Mouse (Mus musculus) forebrain, embryonic 11.5 days (tissue): ENCODE results near the gene Calr. TPM values are rescaled to one million over a fixed set of nuclear protein-coding genes. Genes with fewer than 3 reads are reported as not detected.

Source experiments
- ATAC-seq: fragments of 200-750 bp; cut with Nextera tagmentation; replicated peaks from 2 replicates; pipeline ENCODE4 v1.8.0; 2017; ENCODE audit warnings: moderate TSS enrichment; ENCODE audit not compliant: low FRiP score
- DNase-seq: peaks from one replicate; pipeline ENCODE4 v3.0.0-alpha.2; 2017; ENCODE audit warnings: low spot score
- H3K27ac ChIP-seq: fragments of 300-500 bp; sonication (generic); 2 replicates; pipeline ENCODE4 v1.5.1; 2014; ENCODE audit warnings: low read depth, low read length
- H3K27me3 ChIP-seq: fragments of 300-500 bp; sonication (generic); 2 replicates; pipeline ENCODE4 v1.6.1; 2014; ENCODE audit warnings: mild to moderate bottlenecking, low read length, mixed read lengths; ENCODE audit not compliant: control insufficient read depth, insufficient read depth
- H3K36me3 ChIP-seq: fragments of 300-500 bp; sonication (generic); 2 replicates; pipeline ENCODE4 v1.6.1; 2014; ENCODE audit warnings: mild to moderate bottlenecking, low read length, moderate library complexity, mixed read lengths; ENCODE audit not compliant: control insufficient read depth, insufficient read depth
- H3K4me1 ChIP-seq: fragments of 300-500 bp; sonication (generic); replicated peaks from 2 replicates; pipeline ENCODE4 v1.6.1; 2014; ENCODE audit warnings: low read length, mixed read lengths; ENCODE audit not compliant: control insufficient read depth, insufficient read depth
- H3K4me2 ChIP-seq: fragments of 300-500 bp; sonication (generic); 2 replicates; pipeline ENCODE4 v1.6.1; 2014; ENCODE audit warnings: low read depth, mild to moderate bottlenecking, low read length, moderate library complexity, mixed read lengths; ENCODE audit not compliant: severe bottlenecking
- H3K4me3 ChIP-seq: fragments of 300-500 bp; sonication (generic); 2 replicates; pipeline ENCODE4 v1.5.1; 2014; ENCODE audit warnings: low read depth, low read length
- H3K9ac ChIP-seq: fragments of 300-500 bp; sonication (generic); 2 replicates; pipeline ENCODE4 v1.6.1; 2014; ENCODE audit warnings: low read length
- H3K9me3 ChIP-seq: fragments of 300-500 bp; sonication (generic); 2 replicates; pipeline ENCODE4 v1.6.1; 2016; ENCODE audit warnings: low read length, mixed read lengths; ENCODE audit not compliant: control insufficient read depth
- WGBS: fragments of 180-500 bp; shearing (Covaris S2); extraction: QIAGEN DNeasy Blood & Tissue Kit; methylation state at CpG from one replicate; pipeline ENCODE4 v1.1.7; 2014; 5-methylcytosine and 5-hydroxymethylcytosine counted together
- polyA plus RNA-seq: library from polyadenylated mRNA; unstranded; fragments of >200 nt; fragmentation: Nextera tagmentation; extraction: Ambion mirVana; gene quantifications from 2 replicates; pipeline ENCODE4 v1.2.1, GENCODE M21; 2014

The Calr gene
- polyA plus RNA-seq, 1 experiment from 2014 or later = 722 TPM

DNA sequence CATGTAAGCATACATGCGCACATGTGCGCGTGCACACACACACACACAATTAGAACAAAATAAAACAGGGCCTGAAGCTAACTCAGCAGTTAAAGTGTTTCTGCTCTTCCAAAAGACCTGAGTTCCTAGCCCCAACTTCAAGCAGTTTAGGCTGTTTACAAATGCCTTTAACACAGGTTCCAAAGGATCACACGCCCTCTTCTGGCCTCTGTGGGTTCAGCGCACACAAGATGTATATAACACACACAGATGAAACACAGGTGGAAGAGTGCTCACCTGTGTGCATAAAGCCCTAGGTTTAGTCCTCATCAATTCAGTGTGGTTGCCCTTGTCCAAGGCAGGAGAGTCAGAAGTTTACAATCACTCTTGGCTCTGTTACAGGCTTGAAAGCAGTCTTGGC lies 40.7 kb downstream of the Calr start:
- ATAC-seq (no peak), DNase-seq (no peak)
- H3K27ac ChIP-seq = no peak overlapping the region
- no peak overlapping the region for H3K4me3 ChIP-seq
- H3K9me3 ChIP-seq = peaks cover 4% of the 10 kb centered on the region
- peaks cover 7% of the 10 kb centered on the region for H3K4me1 ChIP-seq
- no peak overlapping the region for H3K4me2 ChIP-seq
- WGBS = 98% methylated on average over 5 of the region's 5 CpGs
- H3K9ac ChIP-seq = no peak overlapping the region
- H3K27me3 ChIP-seq = peaks cover 32% of the 10 kb centered on the region
- no peaks in the 10 kb centered on the region for H3K36me3 ChIP-seq

DNA sequence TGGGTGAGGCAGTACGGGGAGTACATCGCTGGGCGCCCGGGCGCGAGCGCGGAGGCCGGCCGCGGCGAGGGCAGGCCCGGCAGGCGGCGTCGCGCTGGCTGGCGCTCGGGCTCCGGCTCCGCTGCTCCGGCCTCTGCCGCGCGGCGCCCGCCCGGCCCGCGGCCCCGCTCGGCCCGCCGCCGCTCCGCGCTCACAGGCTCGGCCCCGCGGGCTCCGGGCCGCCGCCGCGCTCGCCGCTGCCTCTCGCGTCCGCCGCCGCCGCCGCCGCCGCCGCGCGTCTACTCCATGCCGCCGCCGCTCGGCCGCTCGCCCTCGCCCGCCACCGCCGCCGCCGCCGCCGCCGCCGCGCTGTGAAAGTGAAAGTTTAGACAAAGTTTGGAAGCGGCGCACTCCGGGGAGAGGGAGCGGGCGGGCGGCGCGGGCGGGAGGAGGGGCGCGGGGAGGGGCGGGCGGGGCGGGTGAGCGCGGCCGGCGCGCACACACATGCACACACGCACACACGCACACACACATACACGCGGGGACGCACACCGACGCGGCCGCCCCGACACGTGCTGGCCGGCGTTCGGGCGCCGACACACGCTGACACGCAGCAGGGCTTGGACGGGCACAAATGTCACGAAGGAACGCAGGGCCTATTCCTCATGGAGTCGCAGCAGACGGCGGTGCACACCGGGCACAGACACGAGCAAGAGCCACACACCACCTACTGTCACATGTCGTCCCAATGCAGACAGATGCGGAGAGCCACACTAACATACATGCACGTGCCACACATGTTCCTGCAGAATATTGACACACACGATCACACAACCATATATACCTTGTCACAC lies 46.5 kb downstream of the Calr start, which contains the start of gene Nfix:
Nfix (minus strand) TSS at position 346 of the 833 bp plus-strand sequence.
- Histone ChIP-seq H3K36me3 (no peaks in the 10 kb centered on the region), H3K27ac (no peak within 1 kb of the TSS; the same call in 1 of the 2 replicates), H3K27me3 (peaks cover 77% of the 10 kb centered on the region), H3K4me2 (peak within 1 kb of the TSS; percentile 79), H3K9me3 (no peaks in the 10 kb centered on the region), H3K9ac (peak within 1 kb of the TSS; percentile 86), H3K4me3 (peak within 1 kb of the TSS; percentile 80), H3K4me1 (peaks cover 3% of the 10 kb centered on the region; the same call in 1 of the 2 replicates)
- DNase-seq (peak; percentile 81), ATAC-seq (peak; percentile 40; the same call in 1 of the 2 replicates)
- WGBS = 2% methylated on average over 80 of the region's 125 CpGs

GRCm38 (mm10) chr8:84799136-84799931 lies 47.4 kb downstream of the Calr start:
- no peaks in the 10 kb centered on the region for H3K9me3 ChIP-seq
- H3K27ac ChIP-seq = no peak overlapping the region; the same call in 1 of the 2 replicates
- peak overlapping the region; percentile 86 for H3K9ac ChIP-seq
- no peaks in the 10 kb centered on the region for H3K36me3 ChIP-seq
- H3K4me3 ChIP-seq = peak overlapping the region; percentile 80
- peaks cover 72% of the 10 kb centered on the region for H3K27me3 ChIP-seq
- ATAC-seq = no peak; the same call in 1 of the 2 replicates
- peaks cover 8% of the 10 kb centered on the region; the same call in 1 of the 2 replicates for H3K4me1 ChIP-seq
- peak overlapping the region; percentile 79 for H3K4me2 ChIP-seq
- WGBS = under 1% methylated on average over 79 of the region's 108 CpGs
- DNase-seq = peak; percentile 77

DNA sequence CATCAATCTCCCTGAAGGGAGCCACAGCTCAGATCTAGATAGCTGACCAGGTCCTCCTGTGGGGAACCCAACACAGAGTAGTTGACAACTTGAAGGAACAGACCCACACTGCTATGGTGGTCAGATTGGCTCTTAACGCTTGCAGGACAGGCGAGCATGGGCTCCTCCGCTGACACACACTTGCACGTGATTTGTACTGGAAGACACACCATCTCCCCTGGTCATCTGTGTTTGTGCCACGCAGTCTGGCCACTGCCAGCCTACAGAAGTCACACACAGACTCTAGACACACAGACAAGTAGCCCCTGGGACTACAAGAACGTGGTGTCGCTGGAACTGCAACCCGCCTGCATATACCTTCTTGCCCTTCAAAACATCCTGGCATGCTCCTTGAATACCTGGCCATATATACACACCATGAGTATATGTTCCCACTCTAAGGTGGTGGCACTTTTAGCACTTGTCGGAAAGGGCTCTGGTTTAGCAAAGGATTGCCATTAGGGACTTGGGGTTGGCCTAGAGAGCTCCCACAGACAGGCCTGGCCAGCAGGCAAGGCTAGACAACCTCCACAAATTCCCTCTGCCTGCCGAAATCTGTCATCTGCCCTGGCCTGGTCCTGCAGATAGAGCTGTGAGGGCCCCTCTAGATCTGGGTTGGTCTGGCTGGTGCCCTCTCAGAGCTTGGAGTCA lies 48.1 kb downstream of the Calr start:
- no peak for ATAC-seq
- peak overlapping the region; percentile 86 for H3K9ac ChIP-seq
- H3K9me3 ChIP-seq = no peaks in the 10 kb centered on the region
- H3K4me2 ChIP-seq = peak overlapping the region; percentile 79
- DNase-seq = no peak
- H3K36me3 ChIP-seq = no peaks in the 10 kb centered on the region
- H3K27ac ChIP-seq = no peak overlapping the region
- H3K4me1 ChIP-seq = peaks cover 8% of the 10 kb centered on the region; the same call in 1 of the 2 replicates
- H3K27me3 ChIP-seq = peaks cover 72% of the 10 kb centered on the region
- H3K4me3 ChIP-seq = peak overlapping the region; percentile 80
- WGBS = 27% methylated on average over 10 of the region's 10 CpGs

- H3K4me1 ChIP-seq = peaks cover 8% of the 10 kb centered on the region; the same call in 1 of the 2 replicates
- DNase-seq = no peak
- H3K27me3 ChIP-seq = peaks cover 73% of the 10 kb centered on the region
- no peak overlapping the region for H3K4me2 ChIP-seq
- no peaks in the 10 kb centered on the region for H3K36me3 ChIP-seq
- H3K27ac ChIP-seq = no peak overlapping the region
- WGBS = 73% methylated on average over 6 of the region's 6 CpGs
- no peak overlapping the region for H3K9ac ChIP-seq
- no peak overlapping the region for H3K4me3 ChIP-seq
- no peaks in the 10 kb centered on the region for H3K9me3 ChIP-seq
- ATAC-seq = no peak
These were observed 48.8 kb downstream of the Calr start for GRCm38 (mm10) chr8:84797971-84798370.

GRCm38 (mm10) chr8:84797256-84797797 lies 49.4 kb downstream of the Calr start:
- Histone ChIP-seq H3K9me3 (no peaks in the 10 kb centered on the region), H3K27ac (no peak overlapping the region), H3K4me1 (peaks cover 8% of the 10 kb centered on the region; the same call in 1 of the 2 replicates), H3K9ac (no peak overlapping the region), H3K36me3 (no peaks in the 10 kb centered on the region), H3K4me2 (no peak overlapping the region), H3K4me3 (no peak overlapping the region), H3K27me3 (peaks cover 72% of the 10 kb centered on the region)
- DNase-seq (no peak), ATAC-seq (no peak)
- WGBS = 78% methylated on average over 15 of the region's 15 CpGs

- DNase-seq = no peak
- 40% methylated on average over 7 of the region's 7 CpGs for WGBS
- ATAC-seq = no peak
- no peak overlapping the region for H3K4me2 ChIP-seq
- peaks cover 72% of the 10 kb centered on the region for H3K27me3 ChIP-seq
- H3K9me3 ChIP-seq = no peaks in the 10 kb centered on the region
- no peak overlapping the region for H3K27ac ChIP-seq
- no peak overlapping the region for H3K4me3 ChIP-seq
- H3K9ac ChIP-seq = no peak overlapping the region
- H3K36me3 ChIP-seq = no peaks in the 10 kb centered on the region
- H3K4me1 ChIP-seq = peaks cover 8% of the 10 kb centered on the region; the same call in 1 of the 2 replicates
These were observed 52.2 kb downstream of the Calr start for GRCm38 (mm10) chr8:84794486-84794885.
